Mouse (Mus musculus): ENCODE measurements around the gene Apba1. TPM values are rescaled to one million over a fixed set of nuclear protein-coding genes. Genes with fewer than 3 reads are reported as not detected.

The Apba1 gene
- polyA plus RNA-seq, 1 experiment from 2014 or later, result 0.30 TPM

GRCm38 (mm10) chr19:23770494-23771423, 12.1 kb downstream of the Apba1 start:
- Histone ChIP-seq H3K4me2 (ENCODE audit: low read depth, low read length) (no peak overlapping the region), H3K4me3 (ENCODE audit: low read length) (no peak overlapping the region), H3K4me1 (ENCODE audit: control insufficient read depth, insufficient read depth, low read length) (no peaks in the 10 kb centered on the region), H3K9ac (ENCODE audit: low read length) (no peak overlapping the region), H3K27ac (ENCODE audit: low read length) (no peak overlapping the region), H3K27me3 (ENCODE audit: control insufficient read depth, insufficient read depth, low read length) (no peaks in the 10 kb centered on the region), H3K36me3 (ENCODE audit: control insufficient read depth, insufficient read depth) (no peaks in the 10 kb centered on the region), H3K9me3 (replicated peaks; ENCODE audit: control insufficient read depth, low read length) (no peaks in the 10 kb centered on the region)
- 70% methylated on average over 10 of the region's 10 CpGs for WGBS
- ATAC-seq (replicated peaks; ENCODE audit: extremely low read depth, insufficient read depth, low FRiP score), result no peak

DNA sequence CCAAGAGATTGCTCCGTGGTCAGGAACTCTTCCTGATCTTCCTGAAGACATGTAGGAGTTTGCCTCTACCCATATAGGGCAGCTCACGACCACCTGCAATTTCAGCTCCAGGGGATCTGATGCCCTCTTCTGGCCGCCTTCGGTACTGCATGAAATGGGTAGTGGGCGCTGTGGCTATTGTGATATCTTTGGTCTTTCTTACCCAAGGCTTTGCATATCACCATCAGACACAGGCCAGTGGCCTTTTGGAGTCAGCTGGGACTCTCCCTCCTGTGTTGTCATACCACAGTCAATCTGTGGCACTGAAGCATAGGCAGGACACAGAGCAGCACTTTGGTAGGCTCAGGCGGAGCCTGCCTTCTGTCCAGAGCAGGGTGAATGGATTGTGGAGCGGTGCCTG, 13.3 kb downstream of the Apba1 start:
- WGBS, result 63% methylated on average over 7 of the region's 7 CpGs
- ATAC-seq (replicated peaks; ENCODE audit: extremely low read depth, insufficient read depth, low FRiP score), result no peak
- no peak overlapping the region for H3K4me2 ChIP-seq (ENCODE audit: low read depth, low read length)

GRCm38 (mm10) chr19:23775356-23775755, 16.7 kb downstream of the Apba1 start:
- Histone ChIP-seq H3K27me3 (ENCODE audit: control insufficient read depth, insufficient read depth, low read length) (no peaks in the 10 kb centered on the region), H3K4me2 (ENCODE audit: low read depth, low read length) (no peak overlapping the region), H3K4me3 (ENCODE audit: low read length) (no peak overlapping the region), H3K4me1 (ENCODE audit: control insufficient read depth, insufficient read depth, low read length) (no peaks in the 10 kb centered on the region), H3K9me3 (replicated peaks; ENCODE audit: control insufficient read depth, low read length) (no peaks in the 10 kb centered on the region), H3K36me3 (ENCODE audit: control insufficient read depth, insufficient read depth) (no peaks in the 10 kb centered on the region), H3K27ac (ENCODE audit: low read length) (no peak overlapping the region), H3K9ac (ENCODE audit: low read length) (no peak overlapping the region)
- ATAC-seq (replicated peaks; ENCODE audit: extremely low read depth, insufficient read depth, low FRiP score), result no peak
- 74% methylated on average over 6 of the region's 6 CpGs for WGBS

More for the DNA sequence above, 13.3 kb downstream of the Apba1 start:
- Histone ChIP-seq H3K4me3 (ENCODE audit: low read length) (no peak overlapping the region), H3K36me3 (ENCODE audit: control insufficient read depth, insufficient read depth) (no peaks in the 10 kb centered on the region), H3K27ac (ENCODE audit: low read length) (no peak overlapping the region), H3K27me3 (ENCODE audit: control insufficient read depth, insufficient read depth, low read length) (no peaks in the 10 kb centered on the region), H3K9ac (ENCODE audit: low read length) (no peak overlapping the region), H3K9me3 (replicated peaks; ENCODE audit: control insufficient read depth, low read length) (no peaks in the 10 kb centered on the region), H3K4me1 (ENCODE audit: control insufficient read depth, insufficient read depth, low read length) (no peaks in the 10 kb centered on the region)

GRCm38 (mm10) chr19:23779130-23779529, 20.4 kb downstream of the Apba1 start:
- Histone ChIP-seq H3K4me2 (ENCODE audit: low read depth, low read length) (no peak overlapping the region), H3K9ac (ENCODE audit: low read length) (no peak overlapping the region), H3K36me3 (ENCODE audit: control insufficient read depth, insufficient read depth) (no peaks in the 10 kb centered on the region), H3K27me3 (ENCODE audit: control insufficient read depth, insufficient read depth, low read length) (no peaks in the 10 kb centered on the region), H3K27ac (ENCODE audit: low read length) (no peak overlapping the region), H3K4me1 (ENCODE audit: control insufficient read depth, insufficient read depth, low read length) (peaks cover 2% of the 10 kb centered on the region; the same call in 1 of the 2 replicates), H3K9me3 (replicated peaks; ENCODE audit: control insufficient read depth, low read length) (no peaks in the 10 kb centered on the region), H3K4me3 (ENCODE audit: low read length) (no peak overlapping the region)
- ATAC-seq (replicated peaks; ENCODE audit: extremely low read depth, insufficient read depth, low FRiP score), result no peak

- WGBS, result 80% methylated on average over 4 of the region's 4 CpGs
- no peak for ATAC-seq (replicated peaks; ENCODE audit: extremely low read depth, insufficient read depth, low FRiP score)
Measured at GRCm38 (mm10) chr19:23780105-23780504, 21.4 kb downstream of the Apba1 start.

GRCm38 (mm10) chr19:23781968-23782367, 23.3 kb downstream of the Apba1 start:
- ATAC-seq (replicated peaks; ENCODE audit: extremely low read depth, insufficient read depth, low FRiP score), result no peak
- no peaks in the 10 kb centered on the region for H3K27me3 ChIP-seq (ENCODE audit: control insufficient read depth, insufficient read depth, low read length)
- H3K4me1 ChIP-seq (ENCODE audit: control insufficient read depth, insufficient read depth, low read length), result peaks cover 2% of the 10 kb centered on the region; the same call in 1 of the 2 replicates
- no peak overlapping the region for H3K4me3 ChIP-seq (ENCODE audit: low read length)
- no peaks in the 10 kb centered on the region for H3K9me3 ChIP-seq (replicated peaks; ENCODE audit: control insufficient read depth, low read length)
- no peak overlapping the region for H3K4me2 ChIP-seq (ENCODE audit: low read depth, low read length)
- WGBS, result 8% methylated on average over 9 of the region's 9 CpGs
- no peak overlapping the region for H3K27ac ChIP-seq (ENCODE audit: low read length)
- H3K36me3 ChIP-seq (ENCODE audit: control insufficient read depth, insufficient read depth), result no peaks in the 10 kb centered on the region
- no peak overlapping the region for H3K9ac ChIP-seq (ENCODE audit: low read length)

More at GRCm38 (mm10) chr19:23780105-23780504, 21.4 kb downstream of the Apba1 start:
- no peaks in the 10 kb centered on the region for H3K36me3 ChIP-seq (ENCODE audit: control insufficient read depth, insufficient read depth)
- no peaks in the 10 kb centered on the region for H3K9me3 ChIP-seq (replicated peaks; ENCODE audit: control insufficient read depth, low read length)
- H3K27ac ChIP-seq (ENCODE audit: low read length), result no peak overlapping the region
- H3K4me3 ChIP-seq (ENCODE audit: low read length), result no peak overlapping the region
- no peak overlapping the region for H3K9ac ChIP-seq (ENCODE audit: low read length)
- no peaks in the 10 kb centered on the region for H3K27me3 ChIP-seq (ENCODE audit: control insufficient read depth, insufficient read depth, low read length)
- no peak overlapping the region for H3K4me2 ChIP-seq (ENCODE audit: low read depth, low read length)
- H3K4me1 ChIP-seq (ENCODE audit: control insufficient read depth, insufficient read depth, low read length), result peaks cover 2% of the 10 kb centered on the region; the same call in 1 of the 2 replicates

- no peak overlapping the region for H3K4me3 ChIP-seq (ENCODE audit: low read length)
- ATAC-seq (replicated peaks; ENCODE audit: extremely low read depth, insufficient read depth, low FRiP score), result no peak
Measured at GRCm38 (mm10) chr19:23788420-23789132, 29.9 kb downstream of the Apba1 start.

DNA sequence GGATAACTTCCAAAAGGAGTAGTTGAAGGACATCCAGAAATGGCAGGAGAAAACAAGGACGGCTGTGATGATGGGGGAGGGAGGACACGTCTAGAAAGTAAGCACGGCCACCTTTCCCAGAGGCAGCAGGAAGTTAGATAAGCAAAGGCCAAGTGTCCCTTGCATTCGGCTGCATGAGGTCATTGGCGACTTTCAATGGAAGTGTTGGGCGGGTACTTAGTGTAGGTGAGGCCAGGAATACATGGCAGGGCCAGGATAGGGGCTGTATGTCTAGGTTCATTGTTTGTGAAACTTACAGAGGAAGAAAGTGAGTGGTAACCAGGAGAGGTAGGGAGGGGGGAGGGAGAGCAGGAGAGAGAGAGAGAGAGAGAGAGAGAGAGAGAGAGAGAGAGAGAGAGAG, 33.0 kb downstream of the Apba1 start:
- H3K4me3 ChIP-seq (ENCODE audit: low read length), result no peak overlapping the region
- no peaks in the 10 kb centered on the region for H3K36me3 ChIP-seq (ENCODE audit: control insufficient read depth, insufficient read depth)
- H3K9me3 ChIP-seq (replicated peaks; ENCODE audit: control insufficient read depth, low read length), result no peaks in the 10 kb centered on the region
- H3K4me1 ChIP-seq (ENCODE audit: control insufficient read depth, insufficient read depth, low read length), result no peaks in the 10 kb centered on the region; the same call in 1 of the 2 replicates
- no peak overlapping the region for H3K9ac ChIP-seq (ENCODE audit: low read length)
- no peaks in the 10 kb centered on the region for H3K27me3 ChIP-seq (ENCODE audit: control insufficient read depth, insufficient read depth, low read length)
- H3K27ac ChIP-seq (ENCODE audit: low read length), result no peak overlapping the region
- WGBS, result 18% methylated on average over 6 of the region's 6 CpGs
- H3K4me2 ChIP-seq (ENCODE audit: low read depth, low read length), result no peak overlapping the region
- ATAC-seq (replicated peaks; ENCODE audit: extremely low read depth, insufficient read depth, low FRiP score), result no peak

More at GRCm38 (mm10) chr19:23788420-23789132, 29.9 kb downstream of the Apba1 start:
- Histone ChIP-seq H3K4me1 (ENCODE audit: control insufficient read depth, insufficient read depth, low read length) (no peaks in the 10 kb centered on the region; the same call in 1 of the 2 replicates), H3K4me2 (ENCODE audit: low read depth, low read length) (no peak overlapping the region), H3K9me3 (replicated peaks; ENCODE audit: control insufficient read depth, low read length) (no peaks in the 10 kb centered on the region), H3K27ac (ENCODE audit: low read length) (no peak overlapping the region), H3K36me3 (ENCODE audit: control insufficient read depth, insufficient read depth) (no peaks in the 10 kb centered on the region), H3K9ac (ENCODE audit: low read length) (no peak overlapping the region), H3K27me3 (ENCODE audit: control insufficient read depth, insufficient read depth, low read length) (no peaks in the 10 kb centered on the region)
- WGBS, result 69% methylated on average over 9 of the region's 9 CpGs

DNA sequence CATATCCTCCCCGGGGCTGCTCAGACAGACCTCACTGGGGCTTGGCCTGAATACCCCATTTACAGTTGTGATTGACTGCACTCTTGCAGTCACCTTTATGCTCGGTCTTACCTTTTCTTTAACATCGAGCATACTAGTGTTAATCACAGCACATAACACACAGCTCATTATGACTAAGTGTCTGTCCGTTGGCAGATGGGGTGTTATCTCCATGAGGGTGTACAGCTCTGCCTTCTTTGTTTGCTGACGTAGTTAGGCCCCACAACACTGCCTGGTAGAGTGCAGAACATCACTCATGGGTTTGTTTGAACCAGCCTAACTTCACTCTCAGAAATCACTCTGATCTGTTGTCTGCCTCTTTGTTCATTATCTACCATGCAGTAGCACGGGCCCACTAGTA, 33.9 kb downstream of the Apba1 start:
- H3K9me3 ChIP-seq (replicated peaks; ENCODE audit: control insufficient read depth, low read length), result no peaks in the 10 kb centered on the region
- no peak overlapping the region for H3K4me3 ChIP-seq (ENCODE audit: low read length)
- no peak overlapping the region for H3K4me2 ChIP-seq (ENCODE audit: low read depth, low read length)
- ATAC-seq (replicated peaks; ENCODE audit: extremely low read depth, insufficient read depth, low FRiP score), result no peak
- WGBS, result 87% methylated on average over 6 of the region's 6 CpGs
- H3K9ac ChIP-seq (ENCODE audit: low read length), result no peak overlapping the region
- no peak overlapping the region for H3K27ac ChIP-seq (ENCODE audit: low read length)
- no peaks in the 10 kb centered on the region for H3K27me3 ChIP-seq (ENCODE audit: control insufficient read depth, insufficient read depth, low read length)
- H3K36me3 ChIP-seq (ENCODE audit: control insufficient read depth, insufficient read depth), result no peaks in the 10 kb centered on the region
- no peaks in the 10 kb centered on the region; the same call in 1 of the 2 replicates for H3K4me1 ChIP-seq (ENCODE audit: control insufficient read depth, insufficient read depth, low read length)

All from heart, embryonic 16.5 days (tissue).